Mouse (Mus musculus): ENCODE data around the gene Kbtbd12. TPM values are rescaled to one million over a fixed set of nuclear protein-coding genes. Genes with fewer than 3 reads are reported as not detected.
A peak's percentile ranks its signal among the peaks of the same experiment; 100 is the strongest.

The Kbtbd12 gene
- total RNA-seq, 2 experiments from 2014 or later: 87.6 to 90.7 TPM

- no peak for DNase-seq (ENCODE audit: low spot score)
These were observed 87.8 kb downstream of the Kbtbd12 start for GRCm38 (mm10) chr6:88549916-88550315.

DNA sequence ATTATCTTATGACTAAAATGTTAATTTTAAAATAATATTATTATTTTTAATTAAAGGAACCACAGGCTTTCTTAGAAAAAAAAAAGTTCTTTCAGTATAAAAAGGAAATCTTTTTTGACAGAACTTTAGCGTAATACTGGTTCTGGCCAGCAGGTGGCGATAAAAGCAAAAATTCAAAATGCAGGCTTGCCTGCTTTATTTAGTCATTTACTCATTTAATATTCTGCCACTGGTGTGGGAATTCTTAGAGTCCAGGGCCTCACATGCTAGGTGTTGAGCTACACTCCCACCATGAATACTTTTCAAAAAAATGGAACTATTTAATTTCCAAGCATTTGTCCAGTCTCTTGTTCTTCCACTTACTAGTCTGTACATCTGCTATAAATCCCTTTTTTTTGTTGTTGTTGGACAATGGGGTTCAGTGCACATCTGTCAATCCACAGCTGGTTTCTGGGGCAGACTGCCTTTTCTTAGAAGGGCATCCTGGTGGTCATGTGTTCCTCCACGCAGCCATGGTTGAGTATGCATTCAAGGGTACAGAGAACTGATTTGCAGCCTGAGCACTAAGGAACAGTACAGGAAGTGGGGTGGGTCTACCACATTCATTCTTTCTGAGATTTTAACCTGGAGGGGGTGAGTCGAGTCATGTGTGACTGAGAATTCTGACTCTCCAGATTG, 88.5 kb downstream of the Kbtbd12 start:
- DNase-seq (ENCODE audit: low spot score): peak; percentile 66

- DNase-seq (ENCODE audit: low spot score): no peak
These were observed 89.2 kb downstream of the Kbtbd12 start for GRCm38 (mm10) chr6:88548405-88549049.

DNA sequence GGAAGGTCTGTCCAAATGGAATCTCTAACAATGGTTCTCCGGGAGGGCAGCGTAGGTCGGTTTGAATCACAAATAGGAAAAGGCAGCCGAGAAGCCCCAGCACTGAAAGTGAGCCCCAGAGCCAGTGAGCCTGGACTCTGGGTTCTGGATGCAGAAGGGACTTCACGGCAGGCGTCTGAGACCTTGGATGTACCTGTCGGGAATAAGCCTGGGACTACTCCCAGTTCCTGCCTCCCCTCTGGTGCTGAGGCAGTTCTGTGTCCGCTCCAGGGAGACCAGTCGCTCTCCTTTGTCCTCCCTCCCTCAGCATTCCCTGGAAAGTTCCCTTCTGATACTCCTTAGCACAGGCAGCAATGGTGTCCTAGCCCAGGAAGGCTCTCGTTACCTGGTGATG, 92.4 kb downstream of the Kbtbd12 start:
- no peak for DNase-seq (ENCODE audit: low spot score)

DNA sequence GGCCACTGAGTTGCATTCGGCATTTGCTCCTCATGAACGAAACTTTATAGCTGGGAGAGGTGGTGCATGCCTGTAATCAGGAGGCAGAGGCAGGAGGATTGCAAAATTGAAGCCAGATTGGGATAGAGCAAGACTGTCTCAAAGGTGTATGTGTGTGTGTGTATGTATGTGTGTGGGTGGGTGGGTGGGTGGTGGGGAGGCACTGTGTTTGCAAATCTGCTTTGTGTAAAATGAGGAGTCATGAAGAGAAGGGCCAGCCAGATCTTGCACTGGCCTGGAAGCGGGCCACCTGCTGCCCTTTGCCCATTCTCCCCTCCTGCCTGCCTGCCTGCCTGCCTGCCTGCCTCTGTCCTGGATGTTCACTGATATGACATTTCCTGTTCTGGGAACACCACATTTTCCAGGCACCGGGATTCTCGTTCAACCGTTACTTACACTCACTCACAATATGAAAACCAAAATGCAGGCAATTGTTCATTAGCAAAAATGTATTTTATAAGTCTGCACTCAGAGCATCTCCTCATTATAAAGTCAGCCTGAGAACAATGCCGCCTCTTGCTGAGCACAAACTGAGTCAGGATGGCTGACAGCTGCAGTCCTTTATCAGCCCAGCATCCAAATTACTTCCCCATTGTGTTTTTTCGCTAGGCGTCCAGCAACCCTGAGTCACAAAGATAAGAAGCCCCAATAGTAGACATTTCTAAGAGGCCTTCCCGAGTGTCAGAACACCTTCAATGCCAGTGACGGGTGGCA, 92.9 kb downstream of the Kbtbd12 start:
- no peak for DNase-seq (ENCODE audit: low spot score)

DNA sequence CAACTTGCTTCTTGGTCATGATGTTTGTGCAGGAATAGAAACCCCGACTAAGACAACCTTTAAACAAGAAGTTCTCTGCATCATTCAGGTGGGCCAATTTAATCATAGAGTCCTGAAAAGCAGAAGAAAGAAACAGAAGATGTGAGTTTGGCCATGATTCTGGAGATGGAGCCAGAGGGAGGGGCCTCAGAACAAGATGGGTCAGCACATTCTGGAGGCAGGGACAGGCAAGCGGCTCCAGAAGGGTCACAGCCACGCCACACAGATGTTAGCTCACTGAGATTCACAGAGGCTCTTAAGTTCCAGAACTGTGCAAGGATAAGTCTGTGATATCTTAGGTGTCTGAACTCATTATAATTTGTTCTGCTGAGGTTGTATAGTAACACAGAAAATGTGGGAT, 93.5 kb downstream of the Kbtbd12 start:
- no peak for DNase-seq (ENCODE audit: low spot score)

DNA sequence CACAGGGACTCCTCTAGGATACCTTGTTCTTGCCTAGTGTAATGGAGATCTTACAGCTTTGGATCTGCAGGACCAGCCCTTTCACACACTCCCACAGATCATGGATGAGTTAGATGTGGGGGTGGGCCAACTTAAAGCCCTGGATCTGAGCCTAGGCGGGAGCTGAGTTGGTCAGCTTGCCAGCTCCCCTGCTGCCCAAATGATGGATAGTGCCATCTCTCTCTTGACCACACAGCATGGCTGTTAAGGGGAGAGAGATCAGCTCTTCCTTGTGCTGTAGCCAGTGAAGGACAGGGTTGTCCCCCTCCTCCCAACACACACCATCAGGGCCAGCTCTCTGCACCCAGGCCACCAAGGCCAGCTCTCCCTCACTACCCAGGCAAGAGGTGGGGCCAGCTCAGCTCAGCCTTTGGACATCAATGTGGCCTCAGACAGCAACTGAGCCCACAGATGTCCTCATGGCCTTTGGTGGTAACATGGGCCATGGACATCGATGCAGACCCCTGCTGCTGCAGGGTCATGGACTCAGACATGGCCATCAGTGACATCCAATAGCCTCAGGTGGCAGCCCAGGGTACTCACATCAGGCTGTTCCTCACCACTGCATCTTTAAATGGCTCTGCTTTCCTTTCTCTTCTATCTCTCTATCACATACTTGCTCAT, 97.5 kb downstream of the Kbtbd12 start:
- DNase-seq (ENCODE audit: low spot score): no peak

- DNase-seq (ENCODE audit: low spot score): no peak
These were observed 107.4 kb downstream of the Kbtbd12 start for GRCm38 (mm10) chr6:88530306-88530705.

DNA sequence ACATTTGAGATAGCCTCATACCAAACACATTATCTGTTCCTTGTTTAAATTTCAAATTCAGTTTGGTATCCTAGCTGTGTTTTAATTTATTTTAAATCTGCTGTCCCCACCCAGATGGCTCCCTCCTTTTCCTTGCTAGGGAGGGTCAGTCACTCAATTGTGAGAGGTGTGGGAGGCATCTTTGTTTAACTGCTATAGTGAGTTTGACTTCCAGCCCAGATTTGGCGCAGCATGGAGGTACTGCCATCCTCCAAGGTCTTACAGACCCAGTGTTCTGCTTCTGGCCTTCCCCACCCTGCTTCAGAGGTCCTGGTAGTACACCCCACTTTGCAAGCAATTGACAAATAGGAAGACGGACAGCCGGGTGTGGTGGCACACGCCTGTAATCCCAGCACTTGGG, 113.7 kb downstream of the Kbtbd12 start:
- no peak for DNase-seq (ENCODE audit: low spot score)

GRCm38 (mm10) chr6:88523451-88523850, 114.3 kb downstream of the Kbtbd12 start:
- no peak for DNase-seq (ENCODE audit: low spot score)

- DNase-seq (ENCODE audit: low spot score): no peak
These were observed 114.7 kb downstream of the Kbtbd12 start for GRCm38 (mm10) chr6:88523043-88523442.

GRCm38 (mm10) chr6:88522606-88523005, 115.1 kb downstream of the Kbtbd12 start:
- DNase-seq (ENCODE audit: low spot score): no peak

- DNase-seq (ENCODE audit: low spot score): no peak
These were observed 115.9 kb downstream of the Kbtbd12 start for GRCm38 (mm10) chr6:88521821-88522220.

DNA sequence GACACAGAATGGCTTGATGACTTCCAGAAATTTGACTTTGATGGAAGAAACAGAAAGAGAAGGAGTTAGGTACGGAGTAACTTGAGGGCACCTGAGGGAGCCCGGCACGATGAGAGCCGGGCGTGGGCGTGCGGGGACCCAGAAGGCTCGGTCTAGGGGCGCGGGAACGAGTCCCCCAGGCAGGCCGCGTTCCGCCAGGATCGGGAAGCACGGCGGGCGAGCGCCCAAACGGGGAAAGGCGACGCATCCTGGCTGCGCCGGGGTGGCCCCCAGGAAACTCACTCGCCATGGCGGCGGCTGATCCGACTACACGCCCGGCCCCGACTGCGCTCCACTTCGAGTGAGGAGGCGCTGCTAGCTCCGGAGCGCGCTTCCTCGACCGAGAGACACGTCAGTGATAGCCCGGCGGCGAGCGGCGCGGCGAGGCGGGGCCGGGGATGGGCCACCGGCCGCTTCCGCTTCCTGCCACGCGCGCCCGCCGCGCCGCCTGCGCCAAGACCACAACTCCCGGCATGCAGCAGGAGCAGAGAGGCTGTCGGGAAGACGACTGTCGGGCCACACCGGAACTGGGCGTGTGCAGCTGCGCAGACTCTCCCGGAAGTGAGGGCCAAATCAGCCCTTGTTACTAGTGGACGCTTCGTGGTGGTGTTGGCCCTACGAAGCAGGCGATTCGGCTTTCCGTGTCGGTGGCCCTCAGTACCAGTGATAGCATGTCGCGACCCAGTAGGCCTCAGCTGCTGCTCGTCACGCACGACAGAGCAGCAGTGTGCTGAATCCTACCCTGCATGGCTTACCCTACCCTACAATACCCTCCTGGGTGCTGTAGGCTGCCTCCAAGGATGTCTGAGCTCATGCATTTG, 119.1 kb downstream of the Kbtbd12 start, which contains the start of gene Sec61a1:
Gene Sec61a1 (minus strand): TSS at position 502 of the 860 bp plus-strand sequence.
- DNase-seq (ENCODE audit: low spot score): peak; percentile 95

DNA sequence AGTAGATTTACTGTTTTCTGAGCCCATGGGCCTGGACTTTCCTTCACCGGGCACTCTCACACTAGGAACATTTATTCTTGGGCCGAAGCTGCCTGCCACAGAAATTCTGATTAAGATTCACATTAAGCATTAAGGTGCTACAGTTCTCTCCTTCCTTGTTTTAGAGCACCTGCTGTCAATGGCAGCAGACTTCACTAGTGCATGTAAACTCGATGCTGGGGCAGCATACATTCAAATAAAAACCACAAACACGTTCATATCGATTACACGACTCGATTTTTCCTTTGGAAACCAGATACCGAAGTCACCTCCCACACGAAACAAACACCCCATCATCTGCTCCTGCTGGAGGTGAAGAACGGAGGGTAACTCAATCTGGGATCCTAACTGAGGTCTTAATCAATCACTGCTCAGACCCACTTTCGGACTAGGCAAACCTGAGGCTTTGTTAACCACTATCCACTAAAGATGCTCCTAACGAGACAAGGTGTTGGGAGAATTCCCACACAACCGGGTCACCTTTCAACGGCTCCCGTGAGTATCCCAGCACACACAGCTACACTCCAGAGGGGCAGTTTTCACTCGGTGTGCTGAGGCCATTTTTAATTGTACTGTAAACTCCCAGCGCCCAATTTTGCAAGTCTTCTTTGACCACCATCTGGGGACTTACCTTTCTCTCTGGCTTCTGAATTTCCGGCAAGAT, 119.9 kb downstream of the Kbtbd12 start:
- no peak for DNase-seq (ENCODE audit: low spot score)

DNA sequence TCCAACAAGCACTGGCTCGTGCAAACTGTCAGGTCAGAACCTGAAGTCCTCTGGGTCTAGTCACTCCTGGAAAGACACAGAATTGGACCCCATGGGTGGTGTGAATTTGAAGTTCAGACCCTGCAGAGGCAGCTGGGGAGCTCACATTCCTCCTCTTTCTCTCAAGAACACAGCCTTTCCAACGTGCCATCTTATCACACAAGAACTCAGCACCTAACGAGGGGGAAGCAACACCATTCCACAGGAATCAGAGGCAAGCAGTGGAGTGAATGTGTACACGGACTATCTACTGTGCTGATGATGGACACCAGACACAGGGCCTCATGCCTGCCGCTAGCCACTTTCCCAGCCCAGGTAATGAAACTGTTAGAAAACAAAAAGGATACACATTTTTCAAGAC, 121.1 kb downstream of the Kbtbd12 start:
- no peak for DNase-seq (ENCODE audit: low spot score)

GRCm38 (mm10) chr6:88515971-88516370, 121.8 kb downstream of the Kbtbd12 start:
- no peak for DNase-seq (ENCODE audit: low spot score)

GRCm38 (mm10) chr6:88514546-88514945, 123.2 kb downstream of the Kbtbd12 start:
- no peak for DNase-seq (ENCODE audit: low spot score)

DNA sequence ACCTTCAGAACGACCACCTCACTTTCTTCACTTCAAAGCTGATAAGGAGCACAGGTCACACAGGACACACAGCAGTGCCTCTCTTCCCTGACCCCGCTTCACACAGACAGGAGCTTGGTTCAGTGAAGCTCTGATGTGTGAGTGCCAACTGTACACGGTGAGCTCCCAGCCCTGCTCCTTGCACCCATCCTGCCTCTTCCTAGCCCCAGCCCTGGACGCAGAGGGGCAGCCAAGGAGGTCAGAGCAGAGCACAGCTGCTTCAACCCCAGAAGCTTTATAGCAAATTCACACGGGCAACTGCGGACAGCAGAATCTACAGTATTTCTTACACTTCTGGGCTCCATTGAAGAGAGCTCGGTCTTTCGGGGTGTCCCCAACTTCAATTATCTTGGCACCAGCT, 123.8 kb downstream of the Kbtbd12 start:
- no peak for DNase-seq (ENCODE audit: low spot score)

DNA sequence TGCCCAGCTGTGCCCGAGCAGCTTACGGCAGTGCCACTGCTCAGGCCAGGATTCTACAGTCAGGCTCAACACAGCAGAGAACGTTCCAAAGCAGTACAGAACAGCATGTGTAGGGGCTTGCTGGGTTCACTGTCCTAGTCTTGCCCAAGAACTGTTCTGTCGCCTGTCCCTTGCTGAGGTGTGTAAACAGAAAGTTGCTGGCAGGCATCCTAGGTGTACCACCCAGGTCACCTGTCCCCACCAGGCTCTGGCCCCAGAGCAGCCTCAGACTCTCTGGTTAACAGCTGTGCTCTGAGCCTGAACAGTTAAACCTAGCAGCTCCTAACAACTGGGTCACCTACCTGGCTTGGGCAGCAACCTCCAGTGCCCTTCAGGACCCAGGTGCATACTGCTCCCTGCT, 134.7 kb downstream of the Kbtbd12 start:
- DNase-seq (ENCODE audit: low spot score): no peak

Data from gastrocnemius, adult 18-20 months (tissue).